Mouse (Mus musculus) 3T3-L1 (cell line): ENCODE measurements around the gene Cadps.

ENCODE experiments used
- DNase-seq: peaks from one replicate; pipeline ENCODE4 v3.0.0-alpha.2; 2015; ENCODE audit warnings: low read depth, low spot score

The Cadps gene

DNA sequence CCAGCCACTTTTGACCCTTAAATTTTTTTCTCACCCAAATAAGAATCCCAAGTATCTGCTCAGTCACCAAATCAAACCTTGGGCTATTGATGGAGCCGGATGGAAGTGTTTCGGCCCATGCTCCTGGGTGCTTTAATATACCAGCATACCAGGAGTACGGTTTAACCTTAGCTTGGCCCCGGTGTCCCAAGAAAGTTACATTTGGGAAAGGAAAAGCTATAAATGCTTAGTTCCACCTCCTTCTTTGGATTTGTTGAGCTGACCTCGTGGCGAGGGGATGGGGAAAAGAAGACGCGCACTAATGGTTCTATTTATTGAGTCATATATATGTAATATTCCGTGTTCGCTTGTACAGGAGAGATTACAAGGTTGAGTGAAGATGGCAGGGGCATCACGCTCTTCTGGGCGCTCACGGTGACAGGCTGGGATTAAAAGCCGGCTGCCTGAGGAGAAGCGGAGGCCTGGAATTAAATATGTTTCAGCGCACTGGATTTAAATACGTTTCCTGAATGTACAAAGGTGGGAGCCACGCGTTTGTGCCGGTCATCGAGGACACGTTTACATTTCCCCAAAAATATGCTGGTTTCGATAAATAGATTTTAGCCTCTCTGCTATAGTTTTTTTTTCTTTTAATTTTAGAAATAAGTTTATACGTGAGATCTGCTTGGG, 481.0 kb downstream of the Cadps start:
- no peak for DNase-seq

DNA sequence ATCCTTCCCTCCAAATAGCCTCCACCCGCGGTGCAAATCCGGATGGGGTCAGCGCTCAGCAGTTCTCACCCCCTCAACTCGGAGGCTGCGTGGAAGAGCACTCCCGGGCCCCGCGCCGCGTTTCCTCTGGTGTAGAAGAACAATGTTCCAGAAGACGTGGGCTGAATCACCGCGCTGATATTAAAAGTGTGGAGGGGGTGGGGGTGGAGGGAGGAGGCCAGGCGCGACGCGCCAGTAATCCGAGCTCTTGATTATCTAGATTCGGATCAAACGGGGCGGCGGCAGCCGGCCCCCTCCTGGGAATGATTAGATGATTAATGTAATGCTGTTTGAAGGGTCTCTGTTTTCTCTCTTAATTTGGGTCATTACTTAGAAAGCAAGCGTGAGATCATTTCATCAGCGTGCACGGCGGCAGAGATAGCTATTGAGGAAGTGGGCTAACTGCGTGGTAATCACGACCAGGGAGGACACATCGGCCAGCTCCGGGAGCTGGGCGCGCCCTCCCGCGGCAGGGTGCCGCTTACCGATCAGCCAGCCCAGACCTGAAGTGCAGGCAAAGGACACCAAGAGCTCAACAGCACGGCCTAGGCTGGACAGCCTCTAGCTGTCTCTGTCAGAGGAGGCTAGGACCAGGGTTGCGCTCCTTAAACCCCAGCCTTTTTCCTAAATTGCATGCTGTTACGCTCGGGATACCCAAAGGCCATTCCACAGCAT, 481.6 kb downstream of the Cadps start:
- DNase-seq: no peak

DNA sequence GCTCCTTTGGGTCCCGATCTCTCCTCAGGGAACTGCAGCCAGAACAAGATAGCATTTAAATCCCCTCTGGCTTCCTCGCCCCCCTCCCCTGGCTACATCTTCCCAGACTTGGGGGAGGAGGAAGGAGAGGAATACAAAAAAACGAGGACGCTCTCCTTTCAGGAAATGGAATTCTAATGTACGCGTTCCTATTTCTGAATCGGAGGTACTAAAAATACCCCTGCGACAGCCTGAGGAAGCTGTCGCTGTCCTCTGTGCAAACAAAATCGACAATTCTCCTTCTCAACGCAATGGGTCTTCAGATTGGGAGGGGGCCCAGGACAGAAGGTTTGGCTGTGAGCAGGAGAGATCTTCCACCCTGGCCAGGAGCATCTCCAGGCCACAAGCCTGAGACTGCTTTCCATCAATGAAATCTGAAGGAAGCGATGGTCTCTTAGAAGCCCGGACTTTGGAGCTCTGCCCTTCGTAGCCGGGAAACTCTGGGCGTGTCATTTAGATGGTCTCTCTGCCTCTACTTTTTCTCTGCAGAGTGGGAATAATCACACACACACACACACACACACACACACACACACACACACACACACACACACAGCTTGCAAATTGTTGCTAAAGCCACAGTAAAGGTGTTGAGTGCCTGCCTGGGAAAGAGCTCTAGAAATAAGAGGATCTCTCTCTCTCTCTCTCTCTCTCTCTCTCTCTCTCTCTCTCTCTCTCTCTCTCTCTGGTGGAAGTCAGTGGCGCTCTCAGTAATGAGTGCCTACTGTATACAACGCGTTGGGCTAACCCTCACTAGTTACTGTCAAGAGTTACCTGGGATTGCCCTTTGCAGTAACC, 482.4 kb downstream of the Cadps start:
- DNase-seq: no peak

DNA sequence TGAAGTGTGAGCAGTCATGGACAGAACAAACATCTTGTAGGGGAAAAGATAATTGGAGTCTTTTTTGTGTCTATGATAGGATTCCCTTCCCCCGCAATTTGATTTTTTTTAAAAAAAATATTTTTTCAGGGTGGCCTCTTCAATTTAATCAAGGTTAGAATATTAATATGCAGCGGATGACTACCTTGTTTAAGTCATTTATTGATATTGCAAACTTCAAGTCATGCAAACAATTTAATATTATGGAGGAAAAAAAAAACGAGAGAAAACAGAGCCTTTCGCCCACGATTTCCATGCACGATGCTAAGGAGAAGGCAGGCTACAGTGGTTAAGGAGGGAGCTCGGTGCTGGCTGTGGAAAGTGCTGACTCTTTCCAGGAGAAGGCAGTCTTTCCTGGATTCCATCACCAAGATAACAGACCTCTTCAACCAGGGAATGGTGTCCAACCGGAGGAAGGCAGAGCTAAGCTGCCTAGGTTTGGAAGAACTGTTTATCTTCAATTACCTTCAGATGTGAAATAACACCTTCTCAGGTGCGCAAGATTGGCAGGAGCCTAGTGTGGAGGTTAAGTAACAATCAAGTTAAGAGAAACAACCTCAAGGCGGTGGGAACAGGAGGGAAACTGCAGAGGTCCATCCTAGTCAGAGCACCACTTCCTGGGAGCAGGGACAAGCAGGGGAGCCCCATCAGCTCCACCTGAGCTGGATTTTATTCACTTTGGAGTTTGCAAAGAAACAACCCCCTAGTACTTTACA, 483.9 kb downstream of the Cadps start:
- DNase-seq: no peak

DNA sequence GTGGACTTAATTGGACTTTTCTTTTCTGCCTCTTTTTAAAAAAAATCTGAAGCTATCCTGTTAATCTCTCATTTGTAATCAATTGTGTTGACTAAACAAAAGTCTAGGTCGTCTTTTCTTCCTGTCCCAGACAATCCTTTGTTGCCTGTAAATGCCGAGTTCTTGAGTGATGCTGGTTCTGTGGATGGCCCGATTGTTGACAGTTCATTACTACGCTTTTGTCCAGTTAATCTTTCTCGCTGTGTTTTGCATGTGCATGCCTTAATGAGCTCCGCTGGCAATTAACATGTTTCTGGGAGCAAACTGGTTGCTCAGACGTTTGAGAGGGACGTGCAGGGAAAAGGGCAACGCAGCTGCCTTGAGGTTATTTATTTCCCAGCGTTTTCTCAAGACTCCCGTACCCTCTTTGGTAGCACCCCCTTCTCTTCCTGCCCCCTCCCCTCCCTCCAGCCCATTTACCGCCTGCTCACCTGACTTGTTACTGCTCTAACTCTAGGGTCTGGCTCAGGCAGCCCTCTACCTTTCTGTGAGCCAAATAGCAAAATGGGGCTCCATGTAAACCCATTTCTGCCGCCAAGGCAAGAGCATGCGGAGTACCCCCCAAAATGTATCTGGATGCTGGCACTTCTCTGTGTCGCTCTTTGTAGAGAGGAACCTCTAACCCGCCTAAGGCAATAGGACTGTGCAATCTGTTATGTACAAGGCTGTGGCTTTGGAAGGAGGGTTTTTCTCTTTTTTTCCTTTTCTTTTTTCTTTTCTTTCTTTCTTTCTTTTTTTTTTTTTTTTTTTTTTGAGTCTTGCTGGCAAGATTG, 484.7 kb downstream of the Cadps start:
- no peak for DNase-seq

DNA sequence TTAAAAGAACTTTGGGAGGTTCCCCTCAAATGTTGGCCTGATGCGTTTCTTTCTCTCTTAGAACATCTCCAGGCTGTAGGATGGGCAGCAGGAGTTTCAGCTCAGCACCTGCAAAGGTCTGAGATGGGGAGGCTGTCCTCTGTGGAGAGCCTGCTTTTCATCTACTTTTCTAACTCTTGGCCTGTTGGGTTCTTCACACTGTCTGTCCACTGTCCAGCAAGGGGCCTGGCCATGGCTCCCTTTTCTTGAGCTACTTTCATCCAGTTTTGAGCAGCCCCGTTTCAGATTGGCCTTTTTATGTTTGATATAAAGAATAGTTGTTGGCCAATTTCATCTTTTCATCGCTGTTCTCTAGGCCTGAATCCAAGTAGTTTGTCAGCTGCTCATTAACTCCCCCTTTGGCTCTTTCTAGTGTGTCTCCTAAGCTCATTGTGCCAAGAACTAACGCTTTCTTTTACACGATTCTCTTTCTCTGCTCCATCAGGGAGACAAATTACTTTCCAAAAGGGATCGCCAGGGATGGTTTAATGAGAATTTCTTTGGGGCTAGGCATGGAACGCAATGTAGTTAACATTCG, 485.4 kb downstream of the Cadps start:
- DNase-seq: no peak

DNA sequence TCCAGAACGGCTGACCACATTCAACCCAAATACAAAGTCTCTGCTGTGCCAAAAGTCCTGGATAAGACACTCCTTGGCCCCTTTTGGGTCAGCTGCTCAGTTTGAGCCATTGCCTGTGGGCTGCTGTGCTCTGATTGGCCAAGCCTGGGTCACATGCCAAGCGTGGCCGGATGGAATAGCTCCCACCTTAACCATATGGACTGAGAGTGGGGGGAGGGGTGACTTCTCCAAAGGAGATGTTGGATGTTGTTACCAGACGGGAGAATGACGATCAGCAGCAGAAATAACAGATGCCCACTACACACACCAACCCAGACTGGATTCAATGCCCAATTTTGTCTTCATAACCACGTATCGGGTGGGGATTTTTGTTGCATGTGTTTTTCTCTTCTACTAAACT, 488.0 kb downstream of the Cadps start:
- no peak for DNase-seq

DNA sequence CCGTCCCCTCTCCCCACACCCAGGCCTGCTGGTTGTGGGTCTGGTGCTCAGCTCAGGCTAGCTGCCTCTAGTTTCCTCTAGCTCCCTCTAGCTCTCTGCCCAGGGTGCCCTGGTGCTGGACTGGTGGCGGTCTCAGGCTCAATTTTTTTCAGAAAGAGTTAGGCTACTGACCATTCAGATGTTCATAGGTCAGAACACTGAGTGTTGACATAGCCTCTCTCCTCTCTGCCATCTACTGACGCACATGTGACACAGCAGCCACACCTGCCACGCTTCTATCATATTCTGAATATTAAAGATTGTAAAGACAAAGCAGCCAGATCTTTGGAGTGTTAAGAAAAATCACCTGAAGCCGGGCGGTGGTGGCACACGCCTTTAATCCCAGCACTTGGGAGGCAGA, 489.3 kb downstream of the Cadps start:
- DNase-seq: no peak
